Mouse (Mus musculus) gastrocnemius, adult 8-10 months (tissue): ENCODE results near the gene Intu. TPM values are rescaled to one million over a fixed set of nuclear protein-coding genes. Genes with fewer than 3 reads are reported as not detected.

ENCODE experiments used
- DNase-seq, 2 experiments: peaks; one replicate each; pipeline ENCODE4 v3.0.0; 2022; ENCODE audit warnings: low spot score in 2 of 2
- total RNA-seq, 4 experiments: library from RNA; stranded (reverse); gene quantifications; 2 replicates each; pipeline ENCODE4 v1.2.4; 2022

Intu gene
- total RNA-seq, 4 experiments from 2014 or later: 1.3 to 3.6 (median 1.6) TPM

GRCm38 (mm10) chr3:40683171-40683570, 152.1 kb downstream of the Intu start:
- no peak for DNase-seq

- no peak for DNase-seq
These were observed 154.9 kb downstream of the Intu start for GRCm38 (mm10) chr3:40685855-40686515.

GRCm38 (mm10) chr3:40686836-40687235, 155.8 kb downstream of the Intu start:
- no peak for DNase-seq

- no peak for DNase-seq
These were observed 156.5 kb downstream of the Intu start for GRCm38 (mm10) chr3:40687588-40687987.

GRCm38 (mm10) chr3:40691566-40691965, 160.5 kb downstream of the Intu start:
- DNase-seq: no peak

- no peak for DNase-seq
These were observed 162.3 kb downstream of the Intu start for GRCm38 (mm10) chr3:40693435-40693834.

GRCm38 (mm10) chr3:40693960-40694359, 162.9 kb downstream of the Intu start:
- no peak for DNase-seq

- DNase-seq: no peak
These were observed 163.4 kb downstream of the Intu start for GRCm38 (mm10) chr3:40694438-40694837.

- no peak for DNase-seq
These were observed 164.1 kb downstream of the Intu start for GRCm38 (mm10) chr3:40695162-40695561.

- no peak for DNase-seq
These were observed 167.7 kb downstream of the Intu start for GRCm38 (mm10) chr3:40698834-40699233.

- no peak for DNase-seq
These were observed 173.8 kb downstream of the Intu start for GRCm38 (mm10) chr3:40704816-40705430.

- DNase-seq: no peak
These were observed 177.6 kb downstream of the Intu start, which contains the start of gene Slc25a31 for GRCm38 (mm10) chr3:40708655-40709054. Gene Slc25a31, plus strand, starts transcription at chr3:40708855.

- no peak for DNase-seq
These were observed 185.0 kb downstream of the Intu start for GRCm38 (mm10) chr3:40716056-40716455.

- no peak for DNase-seq
These were observed 187.9 kb downstream of the Intu start for GRCm38 (mm10) chr3:40719022-40719421.

- DNase-seq: no peak
These were observed 207.4 kb downstream of the Intu start for GRCm38 (mm10) chr3:40738381-40738912.

GRCm38 (mm10) chr3:40744024-40744835, 213.1 kb downstream of the Intu start, which contains the start of gene Hspa4l:
Gene Hspa4l, plus strand, starts transcription at chr3:40744495.
- DNase-seq: no peak

- peak; percentile 77 to 87 for DNase-seq
These were observed 214.0 kb downstream of the Intu start for GRCm38 (mm10) chr3:40744836-40745660.

GRCm38 (mm10) chr3:40745661-40746547, 214.8 kb downstream of the Intu start:
- no peak for DNase-seq
